Mouse (Mus musculus) bone marrow macrophage, adult 2 months (primary cell): ENCODE results near the gene Rapgef5.

Experiments used
- CTCF ChIP-seq: IDR thresholded peaks from 2 replicates; pipeline ENCODE4 v1.5.1; 2012; ENCODE audit warnings: low read depth, mild to moderate bottlenecking, low read length, moderate library complexity
- POLR2A ChIP-seq: IDR thresholded peaks from 2 replicates; pipeline ENCODE4 v1.6.1; 2012; ENCODE audit warnings: mild to moderate bottlenecking, low read depth, low read length, borderline replicate concordance

DNA sequence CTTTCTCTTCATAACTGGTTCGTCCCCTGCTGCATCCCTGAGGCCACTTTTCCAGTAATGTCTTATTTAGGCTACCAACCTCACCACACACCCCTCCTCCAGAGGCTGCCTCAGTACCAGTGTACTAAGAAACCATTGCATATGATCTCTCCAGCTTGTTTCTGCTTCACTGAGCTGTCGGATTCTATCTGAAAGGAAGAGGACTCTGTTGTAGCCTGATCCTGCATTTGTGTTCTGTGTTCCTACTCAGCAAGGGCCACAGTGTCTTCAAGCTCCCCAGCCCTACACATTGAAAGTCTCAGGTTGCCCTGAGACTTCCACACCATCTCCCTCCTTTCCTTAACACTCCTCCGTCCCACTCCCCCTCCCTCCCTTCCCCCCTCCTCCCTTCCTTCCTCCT lies 168.5 kb downstream of the Rapgef5 start:
- TF ChIP-seq CTCF (no peak), POLR2A (no peak)
